Mouse (Mus musculus): ENCODE results near the gene Celf2. TPM values are rescaled to one million over a fixed set of nuclear protein-coding genes. Genes with fewer than 3 reads are reported as not detected.

Celf2 gene
- polyA plus RNA-seq, 1 experiment from 2014 or later = 11.2 TPM

- no peak overlapping the region for H3K4me3 ChIP-seq (replicated peaks)
- no peak overlapping the region for H3K4me2 ChIP-seq
- H3K36me3 ChIP-seq (replicated peaks) = no peaks in the 10 kb centered on the region
- H3K9ac ChIP-seq = no peak overlapping the region
- ATAC-seq (ENCODE audit: insufficient read depth) = no peak
- no peaks in the 10 kb centered on the region for H3K27me3 ChIP-seq
- H3K9me3 ChIP-seq (replicated peaks) = no peaks in the 10 kb centered on the region
- H3K27ac ChIP-seq (replicated peaks) = no peak overlapping the region; the same call in 1 of the 2 replicates
- H3K4me1 ChIP-seq (replicated peaks) = peaks cover 23% of the 10 kb centered on the region; the same call in 1 of the 2 replicates
- 31% methylated on average over 1 of the region's 1 CpGs for WGBS (ENCODE audit: insufficient replicate concordance)
These were observed 804.6 kb downstream of the Celf2 start for GRCm38 (mm10) chr2:6704804-6705203.

DNA sequence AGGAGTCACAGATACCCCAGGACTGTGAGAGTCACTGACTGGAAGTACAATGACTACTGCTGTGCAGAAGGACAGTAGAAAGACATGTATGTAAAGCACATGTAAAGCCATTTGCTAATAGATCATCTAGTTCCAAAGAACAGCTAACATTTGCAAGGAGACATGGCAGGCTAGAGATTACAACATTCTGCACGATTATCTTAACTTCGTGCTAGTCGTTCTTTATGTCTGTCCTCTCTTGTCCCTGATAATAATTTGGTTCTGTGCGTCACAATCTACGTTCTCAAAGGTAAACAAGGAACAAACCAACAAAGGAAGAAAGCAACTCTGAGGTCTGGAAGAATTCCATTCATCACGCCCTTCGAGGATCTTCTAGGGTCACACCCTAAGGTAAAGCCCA lies 805.0 kb downstream of the Celf2 start:
- no peak overlapping the region for H3K4me3 ChIP-seq (replicated peaks)
- 0 out of 2 replicates have a peak, but pooled peaks have one; percentile 22 for ATAC-seq (ENCODE audit: insufficient read depth)
- H3K36me3 ChIP-seq (replicated peaks) = no peaks in the 10 kb centered on the region
- H3K27ac ChIP-seq (replicated peaks) = no peak overlapping the region
- H3K9ac ChIP-seq = no peak overlapping the region
- H3K4me2 ChIP-seq = no peak overlapping the region
- H3K27me3 ChIP-seq = no peaks in the 10 kb centered on the region
- H3K9me3 ChIP-seq (replicated peaks) = no peaks in the 10 kb centered on the region
- WGBS (ENCODE audit: insufficient replicate concordance) = 26% methylated on average over 7 of the region's 7 CpGs
- H3K4me1 ChIP-seq (replicated peaks) = peaks cover 23% of the 10 kb centered on the region; the same call in 1 of the 2 replicates

DNA sequence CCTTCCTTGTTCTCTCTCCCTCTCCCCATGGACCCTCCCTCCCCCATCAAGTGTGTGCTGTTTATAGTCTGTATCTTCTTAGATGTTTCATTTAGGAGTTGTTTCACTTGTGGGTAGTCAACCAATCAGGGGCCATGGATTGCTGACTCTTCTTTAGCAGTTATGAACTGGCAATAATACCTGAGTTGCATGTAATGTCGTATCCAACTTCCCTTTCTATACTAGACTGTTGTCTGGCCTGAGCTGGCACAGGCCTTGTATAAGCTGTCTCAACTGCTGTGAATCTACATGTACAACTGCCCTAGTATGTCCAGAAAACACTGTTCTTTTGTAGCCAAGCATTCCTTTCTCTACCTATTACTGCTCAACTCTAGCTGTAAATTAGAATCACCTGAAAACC lies 813.0 kb downstream of the Celf2 start:
- H3K4me1 ChIP-seq (replicated peaks) = no peaks in the 10 kb centered on the region
- no peak for ATAC-seq (ENCODE audit: insufficient read depth)
- no peak overlapping the region for H3K9ac ChIP-seq
- H3K36me3 ChIP-seq (replicated peaks) = no peaks in the 10 kb centered on the region
- no peak overlapping the region for H3K4me2 ChIP-seq
- no peak overlapping the region for H3K4me3 ChIP-seq (replicated peaks)
- no peaks in the 10 kb centered on the region for H3K27me3 ChIP-seq
- no peak overlapping the region for H3K27ac ChIP-seq (replicated peaks)
- H3K9me3 ChIP-seq (replicated peaks) = no peaks in the 10 kb centered on the region
- WGBS (ENCODE audit: insufficient replicate concordance) = 50% methylated on average over 1 of the region's 1 CpGs

DNA sequence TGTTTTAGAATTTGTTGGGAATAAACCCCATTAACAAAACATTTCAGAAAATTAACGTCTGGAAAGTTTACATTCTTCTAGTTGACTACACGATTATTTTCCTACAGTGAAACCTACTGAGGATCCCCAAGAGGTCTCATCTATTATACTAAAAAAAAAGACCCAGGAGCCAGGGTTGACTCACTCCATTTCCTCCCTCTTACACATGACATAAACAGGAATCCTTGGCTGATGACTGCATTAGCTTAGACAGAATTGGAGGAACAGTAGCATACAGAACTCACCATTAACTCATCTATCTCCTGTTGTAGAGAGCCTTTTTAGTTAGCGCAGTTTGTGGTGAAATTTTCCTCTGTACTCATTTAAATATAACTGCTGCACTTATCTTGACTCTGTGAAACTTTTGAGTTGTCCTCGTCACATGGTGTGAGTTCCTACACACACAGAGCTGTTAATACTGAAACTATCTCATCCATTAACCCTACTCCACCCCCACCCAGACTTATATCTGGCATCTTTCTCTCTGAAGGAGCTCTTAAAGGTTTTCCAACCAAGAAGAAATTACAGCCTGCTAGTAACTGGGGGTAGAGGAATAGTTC lies 813.9 kb downstream of the Celf2 start:
- no peaks in the 10 kb centered on the region for H3K36me3 ChIP-seq (replicated peaks)
- WGBS (ENCODE audit: insufficient replicate concordance) = 33% methylated on average over 4 of the region's 4 CpGs
- no peaks in the 10 kb centered on the region for H3K4me1 ChIP-seq (replicated peaks)
- H3K4me2 ChIP-seq = no peak overlapping the region
- no peak overlapping the region for H3K27ac ChIP-seq (replicated peaks)
- no peaks in the 10 kb centered on the region for H3K9me3 ChIP-seq (replicated peaks)
- ATAC-seq (ENCODE audit: insufficient read depth) = no peak
- H3K9ac ChIP-seq = no peak overlapping the region
- H3K4me3 ChIP-seq (replicated peaks) = no peak overlapping the region
- H3K27me3 ChIP-seq = no peaks in the 10 kb centered on the region

DNA sequence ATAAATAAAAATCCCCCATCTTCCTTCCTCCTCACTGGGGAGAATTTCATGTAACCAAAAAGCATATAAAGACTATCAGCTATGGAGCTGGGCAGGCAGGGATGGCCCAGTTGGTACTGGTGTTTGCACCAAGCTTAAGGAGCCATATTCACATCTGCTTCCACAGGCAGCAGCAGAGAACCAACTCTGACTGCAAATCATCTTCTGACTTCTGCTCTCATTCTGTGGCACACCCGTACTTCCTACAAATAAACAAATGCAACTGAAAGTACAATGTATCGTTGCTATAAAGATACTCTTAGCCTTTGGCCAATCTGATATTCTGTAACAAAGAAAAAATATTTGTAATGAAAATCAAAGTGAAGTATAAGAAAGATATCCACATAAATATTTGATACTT lies 819.7 kb downstream of the Celf2 start:
- Histone ChIP-seq H3K9ac (no peak overlapping the region), H3K27ac (replicated peaks) (no peak overlapping the region), H3K4me1 (replicated peaks) (no peaks in the 10 kb centered on the region), H3K9me3 (replicated peaks) (no peaks in the 10 kb centered on the region), H3K36me3 (replicated peaks) (no peaks in the 10 kb centered on the region), H3K4me3 (replicated peaks) (no peak overlapping the region), H3K27me3 (no peaks in the 10 kb centered on the region), H3K4me2 (no peak overlapping the region)
- no peak for ATAC-seq (ENCODE audit: insufficient read depth)
- 52% methylated on average over 2 of the region's 2 CpGs for WGBS (ENCODE audit: insufficient replicate concordance)

DNA sequence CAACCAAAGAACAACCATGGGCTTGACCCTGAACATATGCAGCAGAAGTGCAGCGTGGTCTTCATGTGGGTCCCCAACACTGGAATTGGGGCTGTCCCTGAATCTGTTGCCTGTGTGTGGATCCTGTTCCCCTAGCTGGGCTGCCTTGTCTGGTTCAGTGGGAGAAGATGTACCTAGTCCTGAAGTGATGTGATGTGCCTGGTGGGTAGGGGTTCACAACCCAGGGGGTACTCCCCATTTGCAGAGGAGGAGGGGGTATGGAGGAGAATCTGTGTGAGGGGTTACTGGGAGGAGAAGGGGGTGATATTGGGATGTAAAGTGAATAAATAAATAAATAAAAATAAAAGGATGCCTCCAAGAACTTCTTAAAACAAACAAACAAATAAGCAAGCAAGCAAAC lies 831.1 kb downstream of the Celf2 start:
- H3K4me2 ChIP-seq = no peak overlapping the region
- H3K27ac ChIP-seq (replicated peaks) = no peak overlapping the region
- H3K4me3 ChIP-seq (replicated peaks) = no peak overlapping the region
- no peaks in the 10 kb centered on the region for H3K4me1 ChIP-seq (replicated peaks)
- no peak for ATAC-seq (ENCODE audit: insufficient read depth)
- 73% methylated on average over 1 of the region's 1 CpGs for WGBS (ENCODE audit: insufficient replicate concordance)
- no peaks in the 10 kb centered on the region for H3K9me3 ChIP-seq (replicated peaks)
- no peaks in the 10 kb centered on the region for H3K27me3 ChIP-seq
- H3K36me3 ChIP-seq (replicated peaks) = no peaks in the 10 kb centered on the region
- no peak overlapping the region for H3K9ac ChIP-seq

DNA sequence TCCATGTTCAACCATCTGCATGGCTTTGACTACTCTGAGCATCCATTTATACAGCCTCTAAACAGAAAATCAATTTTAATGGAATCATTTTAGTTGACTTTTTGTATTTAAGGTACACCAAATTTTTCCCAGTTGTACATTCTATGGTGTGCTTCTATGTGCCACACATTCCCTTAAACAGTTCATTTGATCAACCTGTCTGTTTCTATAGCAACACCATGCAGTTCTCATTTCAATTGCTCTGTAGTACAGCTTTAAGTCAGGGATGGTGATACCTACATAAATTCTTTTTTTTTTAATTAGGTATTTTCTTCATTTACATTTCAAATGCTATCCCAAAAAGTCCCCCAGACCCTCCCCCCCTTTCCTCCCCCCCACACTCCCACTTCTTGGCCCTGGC lies 831.9 kb downstream of the Celf2 start:
- Histone ChIP-seq H3K4me3 (replicated peaks) (no peak overlapping the region), H3K4me1 (replicated peaks) (no peaks in the 10 kb centered on the region), H3K4me2 (no peak overlapping the region), H3K27ac (replicated peaks) (no peak overlapping the region), H3K9me3 (replicated peaks) (no peaks in the 10 kb centered on the region), H3K27me3 (no peaks in the 10 kb centered on the region), H3K9ac (no peak overlapping the region), H3K36me3 (replicated peaks) (no peaks in the 10 kb centered on the region)
- no peak for ATAC-seq (ENCODE audit: insufficient read depth)

- Histone ChIP-seq H3K4me3 (replicated peaks) (no peak overlapping the region), H3K9ac (no peak overlapping the region), H3K27ac (replicated peaks) (no peak overlapping the region), H3K27me3 (no peaks in the 10 kb centered on the region), H3K9me3 (replicated peaks) (no peaks in the 10 kb centered on the region), H3K4me2 (no peak overlapping the region), H3K36me3 (replicated peaks) (no peaks in the 10 kb centered on the region), H3K4me1 (replicated peaks) (no peaks in the 10 kb centered on the region)
- 50% methylated on average over 3 of the region's 3 CpGs for WGBS (ENCODE audit: insufficient replicate concordance)
- no peak for ATAC-seq (ENCODE audit: insufficient read depth)
These were observed 835.0 kb downstream of the Celf2 start for GRCm38 (mm10) chr2:6674401-6674800.

- Histone ChIP-seq H3K9ac (no peak overlapping the region), H3K4me1 (replicated peaks) (no peaks in the 10 kb centered on the region), H3K27ac (replicated peaks) (no peak overlapping the region), H3K36me3 (replicated peaks) (no peaks in the 10 kb centered on the region), H3K4me2 (no peak overlapping the region), H3K4me3 (replicated peaks) (no peak overlapping the region), H3K9me3 (replicated peaks) (no peaks in the 10 kb centered on the region), H3K27me3 (no peaks in the 10 kb centered on the region)
- 36% methylated on average over 3 of the region's 3 CpGs for WGBS (ENCODE audit: insufficient replicate concordance)
- no peak for ATAC-seq (ENCODE audit: insufficient read depth)
These were observed 835.9 kb downstream of the Celf2 start for GRCm38 (mm10) chr2:6673418-6673817.

GRCm38 (mm10) chr2:6667611-6668010 lies 841.8 kb downstream of the Celf2 start:
- ATAC-seq (ENCODE audit: insufficient read depth) = no peak
- no peak overlapping the region for H3K4me2 ChIP-seq
- WGBS (ENCODE audit: insufficient replicate concordance) = 65% methylated on average over 4 of the region's 4 CpGs
- no peak overlapping the region for H3K27ac ChIP-seq (replicated peaks)
- no peaks in the 10 kb centered on the region for H3K36me3 ChIP-seq (replicated peaks)
- H3K9me3 ChIP-seq (replicated peaks) = no peaks in the 10 kb centered on the region
- H3K9ac ChIP-seq = no peak overlapping the region
- H3K27me3 ChIP-seq = no peaks in the 10 kb centered on the region
- no peaks in the 10 kb centered on the region for H3K4me1 ChIP-seq (replicated peaks)
- no peak overlapping the region for H3K4me3 ChIP-seq (replicated peaks)

GRCm38 (mm10) chr2:6659834-6660233 lies 849.5 kb downstream of the Celf2 start:
- WGBS (ENCODE audit: insufficient replicate concordance) = 50% methylated on average over 4 of the region's 4 CpGs
- H3K27ac ChIP-seq (replicated peaks) = no peak overlapping the region
- H3K4me3 ChIP-seq (replicated peaks) = no peak overlapping the region
- ATAC-seq (ENCODE audit: insufficient read depth) = no peak
- H3K27me3 ChIP-seq = no peaks in the 10 kb centered on the region
- no peak overlapping the region for H3K9ac ChIP-seq
- no peaks in the 10 kb centered on the region for H3K4me1 ChIP-seq (replicated peaks)
- no peaks in the 10 kb centered on the region for H3K36me3 ChIP-seq (replicated peaks)
- no peak overlapping the region for H3K4me2 ChIP-seq
- no peaks in the 10 kb centered on the region for H3K9me3 ChIP-seq (replicated peaks)

GRCm38 (mm10) chr2:6653719-6654118 lies 855.6 kb downstream of the Celf2 start:
- Histone ChIP-seq H3K9ac (no peak overlapping the region), H3K27me3 (no peaks in the 10 kb centered on the region), H3K9me3 (replicated peaks) (no peaks in the 10 kb centered on the region), H3K27ac (replicated peaks) (no peak overlapping the region), H3K4me1 (replicated peaks) (no peaks in the 10 kb centered on the region), H3K4me2 (no peak overlapping the region), H3K4me3 (replicated peaks) (no peak overlapping the region), H3K36me3 (replicated peaks) (no peaks in the 10 kb centered on the region)
- ATAC-seq (ENCODE audit: insufficient read depth) = no peak
- 64% methylated on average over 6 of the region's 6 CpGs for WGBS (ENCODE audit: insufficient replicate concordance)

All from liver, embryonic 15.5 days (tissue).